Mouse (Mus musculus): ENCODE data around the gene Aebp2. TPM values are rescaled to one million over a fixed set of nuclear protein-coding genes. Genes with fewer than 3 reads are reported as not detected.
A peak's percentile ranks its signal among the peaks of the same experiment; 100 is the strongest.

The Aebp2 gene
- polyA plus RNA-seq, 1 experiment from 2014 or later = 12.4 TPM

DNA sequence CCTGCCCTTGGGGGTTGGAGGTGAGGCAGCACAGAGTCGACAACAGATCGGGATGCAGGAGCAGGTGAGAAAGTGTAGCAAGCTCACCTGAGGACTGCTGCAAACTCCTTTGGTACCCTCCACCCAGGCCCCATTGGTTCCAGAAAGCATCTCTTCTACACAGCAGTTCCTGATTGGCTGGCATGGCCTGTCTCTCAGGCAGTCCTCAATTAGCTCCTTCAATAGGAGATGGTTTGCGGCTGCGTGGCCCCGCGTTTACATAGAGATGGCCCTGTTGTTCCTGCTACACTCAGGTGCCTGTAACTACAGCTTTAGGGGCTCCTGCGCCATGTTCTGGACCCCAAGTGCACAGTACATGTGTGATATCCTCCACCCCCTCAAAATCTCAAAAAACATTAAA, 58.2 kb downstream of the Aebp2 start:
- H3K4me1 ChIP-seq (ENCODE audit: control insufficient read depth, insufficient read depth, low read length) = peaks cover 23% of the 10 kb centered on the region
- H3K4me3 ChIP-seq (ENCODE audit: low read depth, low read length) = no peak overlapping the region
- no peaks in the 10 kb centered on the region for H3K27me3 ChIP-seq (ENCODE audit: control insufficient read depth, insufficient read depth, low read length)
- H3K9me3 ChIP-seq (ENCODE audit: control insufficient read depth, low read length) = no peaks in the 10 kb centered on the region
- WGBS = 56% methylated on average over 7 of the region's 7 CpGs
- no peak overlapping the region for H3K9ac ChIP-seq (ENCODE audit: low read length)
- ATAC-seq (ENCODE audit: insufficient number of reproducible peaks, low FRiP score, low TSS enrichment, low read depth) (no peak), DNase-seq (ENCODE audit: low spot score) (no peak)
- H3K4me2 ChIP-seq (ENCODE audit: low read depth, severe bottlenecking) = no peak overlapping the region
- no peak overlapping the region for H3K27ac ChIP-seq (replicated peaks; ENCODE audit: low read depth, low read length)
- H3K36me3 ChIP-seq (ENCODE audit: control insufficient read depth, insufficient read depth, low read length) = no peaks in the 10 kb centered on the region

GRCm38 (mm10) chr6:140682829-140683228, 60.4 kb downstream of the Aebp2 start:
- WGBS = 50% methylated on average over 13 of the region's 13 CpGs
- H3K27me3 ChIP-seq (ENCODE audit: control insufficient read depth, insufficient read depth, low read length) = no peaks in the 10 kb centered on the region
- H3K4me3 ChIP-seq (ENCODE audit: low read depth, low read length) = no peak overlapping the region
- ATAC-seq (ENCODE audit: insufficient number of reproducible peaks, low FRiP score, low TSS enrichment, low read depth) (peak; percentile 54; the same call in 1 of the 2 replicates), DNase-seq (ENCODE audit: low spot score) (peak; percentile 37)
- H3K9ac ChIP-seq (ENCODE audit: low read length) = no peak overlapping the region
- peaks cover 23% of the 10 kb centered on the region for H3K4me1 ChIP-seq (ENCODE audit: control insufficient read depth, insufficient read depth, low read length)
- no peak overlapping the region; the same call in 1 of the 2 replicates for H3K27ac ChIP-seq (replicated peaks; ENCODE audit: low read depth, low read length)
- no peaks in the 10 kb centered on the region for H3K36me3 ChIP-seq (ENCODE audit: control insufficient read depth, insufficient read depth, low read length)
- no peaks in the 10 kb centered on the region for H3K9me3 ChIP-seq (ENCODE audit: control insufficient read depth, low read length)
- H3K4me2 ChIP-seq (ENCODE audit: low read depth, severe bottlenecking) = no peak overlapping the region

- no peak overlapping the region for H3K27ac ChIP-seq (replicated peaks; ENCODE audit: low read depth, low read length)
- H3K4me1 ChIP-seq (ENCODE audit: control insufficient read depth, insufficient read depth, low read length) = peaks cover 9% of the 10 kb centered on the region; the same call in 1 of the 2 replicates
Observed at GRCm38 (mm10) chr6:140684403-140684802, 61.9 kb downstream of the Aebp2 start.

GRCm38 (mm10) chr6:140689617-140690404, 67.3 kb downstream of the Aebp2 start:
- Histone ChIP-seq H3K27me3 (ENCODE audit: control insufficient read depth, insufficient read depth, low read length) (no peaks in the 10 kb centered on the region), H3K4me2 (ENCODE audit: low read depth, severe bottlenecking) (no peak overlapping the region), H3K27ac (replicated peaks; ENCODE audit: low read depth, low read length) (no peak overlapping the region), H3K9ac (ENCODE audit: low read length) (no peak overlapping the region), H3K4me3 (ENCODE audit: low read depth, low read length) (no peak overlapping the region), H3K9me3 (ENCODE audit: control insufficient read depth, low read length) (no peaks in the 10 kb centered on the region), H3K36me3 (ENCODE audit: control insufficient read depth, insufficient read depth, low read length) (no peaks in the 10 kb centered on the region), H3K4me1 (ENCODE audit: control insufficient read depth, insufficient read depth, low read length) (peaks cover 5% of the 10 kb centered on the region)
- 89% methylated on average over 16 of the region's 16 CpGs for WGBS
- ATAC-seq (ENCODE audit: insufficient number of reproducible peaks, low FRiP score, low TSS enrichment, low read depth) (no peak), DNase-seq (ENCODE audit: low spot score) (no peak)

More at GRCm38 (mm10) chr6:140684403-140684802, 61.9 kb downstream of the Aebp2 start:
- DNase-seq (ENCODE audit: low spot score) (no peak), ATAC-seq (ENCODE audit: insufficient number of reproducible peaks, low FRiP score, low TSS enrichment, low read depth) (no peak)
- H3K9me3 ChIP-seq (ENCODE audit: control insufficient read depth, low read length) = no peaks in the 10 kb centered on the region
- H3K36me3 ChIP-seq (ENCODE audit: control insufficient read depth, insufficient read depth, low read length) = no peaks in the 10 kb centered on the region
- H3K27me3 ChIP-seq (ENCODE audit: control insufficient read depth, insufficient read depth, low read length) = no peaks in the 10 kb centered on the region
- 90% methylated on average over 11 of the region's 11 CpGs for WGBS
- no peak overlapping the region for H3K4me3 ChIP-seq (ENCODE audit: low read depth, low read length)
- no peak overlapping the region for H3K9ac ChIP-seq (ENCODE audit: low read length)
- no peak overlapping the region for H3K4me2 ChIP-seq (ENCODE audit: low read depth, severe bottlenecking)

DNA sequence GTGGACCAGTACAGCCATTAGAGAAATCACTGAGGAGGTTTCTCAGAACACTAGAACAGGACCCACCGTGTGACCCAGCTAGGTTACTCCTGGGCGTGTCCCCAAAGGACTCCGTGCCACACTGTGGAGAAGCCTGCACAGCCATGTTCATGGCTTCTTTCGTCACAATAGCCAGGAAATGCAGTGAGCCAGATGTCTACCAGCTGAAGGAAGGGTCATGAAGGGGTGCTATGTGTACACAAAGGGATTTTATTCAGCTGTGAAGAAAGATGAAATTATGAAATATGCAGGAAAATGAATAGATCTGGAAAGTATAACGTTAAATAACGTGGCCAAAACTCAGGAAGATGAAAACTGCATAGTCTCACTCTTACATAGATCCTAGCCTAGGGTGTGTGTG, 69.7 kb downstream of the Aebp2 start:
- ATAC-seq (ENCODE audit: insufficient number of reproducible peaks, low FRiP score, low TSS enrichment, low read depth) = no peak
- Histone ChIP-seq H3K36me3 (ENCODE audit: control insufficient read depth, insufficient read depth, low read length) (no peaks in the 10 kb centered on the region), H3K4me2 (ENCODE audit: low read depth, severe bottlenecking) (no peak overlapping the region), H3K4me3 (ENCODE audit: low read depth, low read length) (no peak overlapping the region), H3K27me3 (ENCODE audit: control insufficient read depth, insufficient read depth, low read length) (no peaks in the 10 kb centered on the region), H3K9me3 (ENCODE audit: control insufficient read depth, low read length) (no peaks in the 10 kb centered on the region), H3K9ac (ENCODE audit: low read length) (no peak overlapping the region), H3K4me1 (ENCODE audit: control insufficient read depth, insufficient read depth, low read length) (peaks cover 11% of the 10 kb centered on the region), H3K27ac (replicated peaks; ENCODE audit: low read depth, low read length) (no peak overlapping the region)
- no peak for DNase-seq (ENCODE audit: low spot score)
- 89% methylated on average over 6 of the region's 6 CpGs for WGBS

- DNase-seq (ENCODE audit: low spot score) (no peak), ATAC-seq (ENCODE audit: insufficient number of reproducible peaks, low FRiP score, low TSS enrichment, low read depth) (no peak)
- Histone ChIP-seq H3K27ac (replicated peaks; ENCODE audit: low read depth, low read length) (no peak overlapping the region), H3K4me3 (ENCODE audit: low read depth, low read length) (no peak overlapping the region), H3K27me3 (ENCODE audit: control insufficient read depth, insufficient read depth, low read length) (no peaks in the 10 kb centered on the region), H3K9ac (ENCODE audit: low read length) (no peak overlapping the region), H3K9me3 (ENCODE audit: control insufficient read depth, low read length) (no peaks in the 10 kb centered on the region), H3K36me3 (ENCODE audit: control insufficient read depth, insufficient read depth, low read length) (no peaks in the 10 kb centered on the region), H3K4me2 (ENCODE audit: low read depth, severe bottlenecking) (no peak overlapping the region), H3K4me1 (ENCODE audit: control insufficient read depth, insufficient read depth, low read length) (peaks cover 7% of the 10 kb centered on the region)
- WGBS = 53% methylated on average over 12 of the region's 12 CpGs
Observed at GRCm38 (mm10) chr6:140696192-140696879, 73.9 kb downstream of the Aebp2 start.

DNA sequence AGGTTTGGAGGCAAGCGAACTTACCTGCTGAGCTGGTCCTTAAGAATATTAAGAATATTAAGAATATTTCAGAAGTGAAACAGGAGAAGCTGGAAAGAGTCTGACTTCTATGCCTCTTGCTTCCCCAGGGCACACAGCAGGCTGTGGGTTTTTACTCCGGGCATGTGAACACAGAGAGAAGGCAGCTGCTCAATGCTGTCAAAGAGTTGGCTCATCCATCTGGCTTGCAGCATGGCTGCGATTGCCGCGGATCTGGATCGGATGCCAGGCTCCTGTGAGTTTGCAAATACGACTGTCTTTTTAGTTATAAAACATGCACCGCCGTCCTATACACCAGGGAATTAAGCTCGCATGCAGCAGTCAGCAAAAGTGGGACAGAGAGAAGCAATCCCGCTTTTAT, 75.5 kb downstream of the Aebp2 start:
- H3K9ac ChIP-seq (ENCODE audit: low read length) = no peak overlapping the region
- no peak overlapping the region for H3K4me2 ChIP-seq (ENCODE audit: low read depth, severe bottlenecking)
- H3K27ac ChIP-seq (replicated peaks; ENCODE audit: low read depth, low read length) = no peak overlapping the region
- H3K9me3 ChIP-seq (ENCODE audit: control insufficient read depth, low read length) = no peaks in the 10 kb centered on the region
- ATAC-seq (ENCODE audit: insufficient number of reproducible peaks, low FRiP score, low TSS enrichment, low read depth) (no peak), DNase-seq (ENCODE audit: low spot score) (no peak)
- 92% methylated on average over 11 of the region's 11 CpGs for WGBS
- H3K36me3 ChIP-seq (ENCODE audit: control insufficient read depth, insufficient read depth, low read length) = no peaks in the 10 kb centered on the region
- no peak overlapping the region for H3K4me3 ChIP-seq (ENCODE audit: low read depth, low read length)
- H3K27me3 ChIP-seq (ENCODE audit: control insufficient read depth, insufficient read depth, low read length) = no peaks in the 10 kb centered on the region
- H3K4me1 ChIP-seq (ENCODE audit: control insufficient read depth, insufficient read depth, low read length) = peaks cover 6% of the 10 kb centered on the region

GRCm38 (mm10) chr6:140698596-140698995, 76.1 kb downstream of the Aebp2 start:
- Histone ChIP-seq H3K36me3 (ENCODE audit: control insufficient read depth, insufficient read depth, low read length) (no peaks in the 10 kb centered on the region), H3K4me1 (ENCODE audit: control insufficient read depth, insufficient read depth, low read length) (peaks cover 6% of the 10 kb centered on the region), H3K9ac (ENCODE audit: low read length) (no peak overlapping the region), H3K27ac (replicated peaks; ENCODE audit: low read depth, low read length) (no peak overlapping the region), H3K9me3 (ENCODE audit: control insufficient read depth, low read length) (no peaks in the 10 kb centered on the region), H3K27me3 (ENCODE audit: control insufficient read depth, insufficient read depth, low read length) (no peaks in the 10 kb centered on the region), H3K4me3 (ENCODE audit: low read depth, low read length) (no peak overlapping the region), H3K4me2 (ENCODE audit: low read depth, severe bottlenecking) (no peak overlapping the region)
- WGBS = 75% methylated on average over 1 of the region's 1 CpGs
- no peak for DNase-seq (ENCODE audit: low spot score)
- no peak for ATAC-seq (ENCODE audit: insufficient number of reproducible peaks, low FRiP score, low TSS enrichment, low read depth)

Data from limb, embryonic 11.5 days (tissue).